Mouse (Mus musculus) kidney, embryonic 14.5 days (tissue): ENCODE data around the gene Sh2d7. TPM values are rescaled to one million over a fixed set of nuclear protein-coding genes. Genes with fewer than 3 reads are reported as not detected.

Experiments
- ATAC-seq: fragments of 200-750 bp; cut with Nextera tagmentation; 2 replicates; pipeline ENCODE4 v1.8.0; 2017; ENCODE audit warnings: moderate number of reproducible peaks, mild to moderate bottlenecking, moderate TSS enrichment, moderate library complexity; ENCODE audit not compliant: low FRiP score, low TSS enrichment
- H3K27ac ChIP-seq: fragments of 300-500 bp; sonication (generic); 2 replicates; pipeline ENCODE4 v1.5.1; 2014; ENCODE audit warnings: low read depth, mild to moderate bottlenecking, low read length, moderate library complexity, mixed read lengths
- H3K27me3 ChIP-seq: fragments of 300-500 bp; sonication (generic); 2 replicates; pipeline ENCODE4 v1.6.1; 2014; ENCODE audit warnings: mild to moderate bottlenecking, low read length; ENCODE audit not compliant: control insufficient read depth, insufficient read depth
- H3K36me3 ChIP-seq: fragments of 300-500 bp; sonication (generic); 2 replicates; pipeline ENCODE4 v1.6.1; 2014; ENCODE audit warnings: low read length, mixed read lengths; ENCODE audit not compliant: control insufficient read depth, insufficient read depth
- H3K4me1 ChIP-seq: fragments of 300-500 bp; sonication (generic); 2 replicates; pipeline ENCODE4 v1.6.1; 2014; ENCODE audit warnings: low read length, mixed read lengths; ENCODE audit not compliant: control insufficient read depth, insufficient read depth
- H3K4me2 ChIP-seq: fragments of 300-500 bp; sonication (generic); replicated peaks from 2 replicates; pipeline ENCODE4 v1.6.1; 2014; ENCODE audit warnings: low read depth, mild to moderate bottlenecking, low read length
- H3K4me3 ChIP-seq: fragments of 300-500 bp; sonication (generic); 2 replicates; pipeline ENCODE4 v1.5.1; 2014; ENCODE audit warnings: mild to moderate bottlenecking, low read length
- H3K9ac ChIP-seq: fragments of 300-500 bp; sonication (generic); 2 replicates; pipeline ENCODE4 v1.6.1; 2014; ENCODE audit warnings: low read depth, mild to moderate bottlenecking, low read length, moderate library complexity
- H3K9me3 ChIP-seq: fragments of 300-500 bp; sonication (generic); 2 replicates; pipeline ENCODE4 v1.6.1; 2016; ENCODE audit warnings: low read length; ENCODE audit not compliant: control insufficient read depth
- WGBS: fragments of 180-500 bp; shearing (Covaris S2); extraction: QIAGEN DNeasy Blood & Tissue Kit; methylation state at CpG from one replicate; pipeline ENCODE4 v1.1.7; 2014; 5-methylcytosine and 5-hydroxymethylcytosine counted together
- polyA plus RNA-seq: library from polyadenylated mRNA; unstranded; fragments of >200 nt; fragmentation: Nextera tagmentation; extraction: Ambion mirVana; gene quantifications from 2 replicates; pipeline ENCODE4 v1.2.1, GENCODE M21; 2014

Sh2d7 gene
- polyA plus RNA-seq, 1 experiment from 2014 or later: not detected

- H3K36me3 ChIP-seq: no peaks in the 10 kb centered on the region
- ATAC-seq: no peak
- H3K9me3 ChIP-seq: no peaks in the 10 kb centered on the region
- H3K4me2 ChIP-seq: no peak overlapping the region
- no peaks in the 10 kb centered on the region for H3K4me1 ChIP-seq
- no peak overlapping the region for H3K27ac ChIP-seq
- no peaks in the 10 kb centered on the region for H3K27me3 ChIP-seq
- H3K9ac ChIP-seq: no peak overlapping the region
- 72% methylated on average over 2 of the region's 2 CpGs for WGBS
- H3K4me3 ChIP-seq: no peak overlapping the region
Observed at GRCm38 (mm10) chr9:54515991-54516390, 22.8 kb upstream of the Sh2d7 start.

- H3K4me2 ChIP-seq: no peak overlapping the region
Observed at GRCm38 (mm10) chr9:54518921-54519320, 19.9 kb upstream of the Sh2d7 start.

GRCm38 (mm10) chr9:54520286-54520685 lies 18.5 kb upstream of the Sh2d7 start:
- H3K9me3 ChIP-seq: no peaks in the 10 kb centered on the region
- 68% methylated on average over 4 of the region's 4 CpGs for WGBS
- H3K4me1 ChIP-seq: no peaks in the 10 kb centered on the region
- no peak overlapping the region for H3K27ac ChIP-seq
- H3K4me3 ChIP-seq: no peak overlapping the region
- H3K4me2 ChIP-seq: no peak overlapping the region
- H3K27me3 ChIP-seq: no peaks in the 10 kb centered on the region
- H3K36me3 ChIP-seq: no peaks in the 10 kb centered on the region
- ATAC-seq: no peak
- H3K9ac ChIP-seq: no peak overlapping the region

More at GRCm38 (mm10) chr9:54518921-54519320, 19.9 kb upstream of the Sh2d7 start:
- Histone ChIP-seq H3K27me3 (no peaks in the 10 kb centered on the region), H3K36me3 (no peaks in the 10 kb centered on the region), H3K4me1 (no peaks in the 10 kb centered on the region), H3K9me3 (no peaks in the 10 kb centered on the region), H3K9ac (no peak overlapping the region), H3K27ac (no peak overlapping the region), H3K4me3 (no peak overlapping the region)
- ATAC-seq: no peak
- 44% methylated on average over 7 of the region's 7 CpGs for WGBS

- H3K4me3 ChIP-seq: no peak overlapping the region
- H3K9ac ChIP-seq: no peak overlapping the region
- 58% methylated on average over 7 of the region's 7 CpGs for WGBS
- no peak for ATAC-seq
- no peaks in the 10 kb centered on the region for H3K9me3 ChIP-seq
- H3K4me1 ChIP-seq: no peaks in the 10 kb centered on the region
- H3K27me3 ChIP-seq: no peaks in the 10 kb centered on the region
- H3K36me3 ChIP-seq: no peaks in the 10 kb centered on the region
- no peak overlapping the region for H3K4me2 ChIP-seq
- no peak overlapping the region for H3K27ac ChIP-seq
Observed at GRCm38 (mm10) chr9:54527694-54528093, 11.1 kb upstream of the Sh2d7 start.

GRCm38 (mm10) chr9:54529950-54530349 lies 8.8 kb upstream of the Sh2d7 start:
- Histone ChIP-seq H3K27ac (no peak overlapping the region), H3K4me1 (no peaks in the 10 kb centered on the region), H3K9me3 (no peaks in the 10 kb centered on the region), H3K4me2 (no peak overlapping the region), H3K36me3 (no peaks in the 10 kb centered on the region), H3K27me3 (no peaks in the 10 kb centered on the region), H3K4me3 (no peak overlapping the region), H3K9ac (no peak overlapping the region)
- no peak for ATAC-seq
- 89% methylated on average over 2 of the region's 2 CpGs for WGBS

- H3K9ac ChIP-seq: no peak overlapping the region
- H3K27me3 ChIP-seq: no peaks in the 10 kb centered on the region
- no peak overlapping the region for H3K4me2 ChIP-seq
- ATAC-seq: no peak
- H3K27ac ChIP-seq: no peak overlapping the region
- WGBS: 85% methylated on average over 6 of the region's 6 CpGs
- no peaks in the 10 kb centered on the region for H3K4me1 ChIP-seq
- no peaks in the 10 kb centered on the region for H3K9me3 ChIP-seq
- no peak overlapping the region for H3K4me3 ChIP-seq
- H3K36me3 ChIP-seq: no peaks in the 10 kb centered on the region
Observed at GRCm38 (mm10) chr9:54530836-54531235, 7.9 kb upstream of the Sh2d7 start.

GRCm38 (mm10) chr9:54531421-54531820 lies 7.4 kb upstream of the Sh2d7 start:
- Histone ChIP-seq H3K4me1 (no peaks in the 10 kb centered on the region), H3K9me3 (no peaks in the 10 kb centered on the region), H3K9ac (no peak overlapping the region), H3K4me3 (no peak overlapping the region), H3K27me3 (no peaks in the 10 kb centered on the region), H3K36me3 (no peaks in the 10 kb centered on the region), H3K4me2 (no peak overlapping the region), H3K27ac (no peak overlapping the region)
- ATAC-seq: no peak

GRCm38 (mm10) chr9:54532926-54533325 lies 5.9 kb upstream of the Sh2d7 start:
- H3K9me3 ChIP-seq: no peaks in the 10 kb centered on the region

GRCm38 (mm10) chr9:54533975-54534374 lies 4.8 kb upstream of the Sh2d7 start:
- Histone ChIP-seq H3K9me3 (no peaks in the 10 kb centered on the region), H3K4me2 (no peak overlapping the region), H3K36me3 (no peaks in the 10 kb centered on the region), H3K9ac (no peak overlapping the region), H3K4me1 (no peaks in the 10 kb centered on the region), H3K27ac (no peak overlapping the region), H3K4me3 (no peak overlapping the region), H3K27me3 (no peaks in the 10 kb centered on the region)
- 79% methylated on average over 5 of the region's 5 CpGs for WGBS
- ATAC-seq: no peak

More at GRCm38 (mm10) chr9:54532926-54533325, 5.9 kb upstream of the Sh2d7 start:
- H3K4me1 ChIP-seq: no peaks in the 10 kb centered on the region
- H3K4me3 ChIP-seq: no peak overlapping the region
- no peak overlapping the region for H3K9ac ChIP-seq
- ATAC-seq: no peak
- H3K27ac ChIP-seq: no peak overlapping the region
- 86% methylated on average over 2 of the region's 2 CpGs for WGBS
- no peaks in the 10 kb centered on the region for H3K36me3 ChIP-seq
- H3K4me2 ChIP-seq: no peak overlapping the region
- H3K27me3 ChIP-seq: no peaks in the 10 kb centered on the region

GRCm38 (mm10) chr9:54536236-54536635 lies 2.5 kb upstream of the Sh2d7 start:
- 84% methylated on average over 7 of the region's 7 CpGs for WGBS
- no peak for ATAC-seq

More at GRCm38 (mm10) chr9:54536236-54536635, 2.5 kb upstream of the Sh2d7 start:
- no peak overlapping the region for H3K4me2 ChIP-seq
- no peaks in the 10 kb centered on the region for H3K4me1 ChIP-seq
- no peak overlapping the region for H3K9ac ChIP-seq
- H3K36me3 ChIP-seq: no peaks in the 10 kb centered on the region
- no peak overlapping the region for H3K27ac ChIP-seq
- no peaks in the 10 kb centered on the region for H3K9me3 ChIP-seq
- H3K4me3 ChIP-seq: no peak overlapping the region
- H3K27me3 ChIP-seq: no peaks in the 10 kb centered on the region
